Mouse (Mus musculus) limb, embryonic 13.5 days (tissue): Measurements from ENCODE around the gene Ip6k2. TPM values are rescaled to one million over a fixed set of nuclear protein-coding genes. Genes with fewer than 3 reads are reported as not detected.

Source experiments
- ATAC-seq: fragments of 200-750 bp; cut with Nextera tagmentation; 2 replicates; pipeline ENCODE4 v1.8.0; 2017; ENCODE audit warnings: low read depth, moderate number of reproducible peaks, moderate TSS enrichment; ENCODE audit not compliant: low FRiP score
- H3K27ac ChIP-seq: fragments of 300-500 bp; sonication (generic); 2 replicates; pipeline ENCODE4 v1.5.1; 2015; ENCODE audit warnings: inconsistent platforms, mild to moderate bottlenecking, moderate library complexity
- H3K27me3 ChIP-seq: fragments of 300-500 bp; sonication (generic); 2 replicates; pipeline ENCODE4 v1.6.1; 2015; ENCODE audit warnings: mild to moderate bottlenecking, inconsistent platforms
- H3K36me3 ChIP-seq: fragments of 300-500 bp; sonication (generic); 2 replicates; pipeline ENCODE4 v1.6.1; 2015; ENCODE audit warnings: inconsistent platforms, mild to moderate bottlenecking, moderate library complexity
- H3K4me1 ChIP-seq: fragments of 300-500 bp; sonication (generic); 2 replicates; pipeline ENCODE4 v1.6.1; 2015; ENCODE audit warnings: inconsistent platforms
- H3K4me2 ChIP-seq: fragments of 300-500 bp; sonication (generic); replicated peaks from 2 replicates; pipeline ENCODE4 v1.6.1; 2015; ENCODE audit warnings: inconsistent platforms, mild to moderate bottlenecking, moderate library complexity
- H3K4me3 ChIP-seq: fragments of 300-500 bp; sonication (generic); 2 replicates; pipeline ENCODE4 v1.5.1; 2015; ENCODE audit warnings: moderate library complexity, mild to moderate bottlenecking, inconsistent platforms
- H3K9ac ChIP-seq: fragments of 300-500 bp; sonication (generic); 2 replicates; pipeline ENCODE4 v1.6.1; 2015; ENCODE audit warnings: mild to moderate bottlenecking, inconsistent platforms
- H3K9me3 ChIP-seq: fragments of 300-500 bp; sonication (generic); 2 replicates; pipeline ENCODE4 v1.6.1; 2016; ENCODE audit warnings: inconsistent platforms
- WGBS: fragments of 180-500 bp; shearing (Covaris S2); methylation state at CpG from one replicate; pipeline ENCODE4 v1.1.7; 2015; 5-methylcytosine and 5-hydroxymethylcytosine counted together
- polyA plus RNA-seq: library from polyadenylated mRNA; unstranded; fragments of >200 nt; fragmentation: Nextera tagmentation; extraction: Ambion mirVana; gene quantifications from 2 replicates; pipeline ENCODE4 v1.2.1, GENCODE M21; 2015

Gene Ip6k2
- polyA plus RNA-seq, 1 experiment from 2014 or later: 149 TPM

DNA sequence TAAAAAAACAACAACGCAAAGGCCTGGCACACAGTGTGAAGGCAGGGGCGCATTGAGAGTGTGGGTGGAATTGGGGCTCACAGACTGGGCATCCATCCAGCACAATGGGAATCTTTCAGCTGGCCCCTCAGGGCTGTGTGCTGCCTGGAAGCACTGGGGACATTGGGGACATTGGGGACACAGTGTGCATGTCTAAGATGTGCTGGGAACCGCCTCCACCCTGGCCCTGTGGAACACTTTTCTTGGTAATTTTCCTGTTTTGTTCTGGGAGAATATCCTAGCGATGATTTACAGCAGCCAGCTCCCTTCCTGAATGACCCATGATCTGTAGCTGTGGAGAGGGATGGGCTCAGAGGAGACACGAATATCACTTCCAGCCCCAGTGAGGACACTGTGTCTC is 29.2 kb upstream of the Ip6k2 start:
- no peak for ATAC-seq
- Histone ChIP-seq H3K27me3 (no peaks in the 10 kb centered on the region), H3K9me3 (peaks cover 5% of the 10 kb centered on the region; the same call in 1 of the 2 replicates), H3K9ac (no peak overlapping the region), H3K4me2 (no peak overlapping the region), H3K4me1 (no peaks in the 10 kb centered on the region), H3K36me3 (peaks cover 5% of the 10 kb centered on the region; the same call in 1 of the 2 replicates), H3K27ac (no peak overlapping the region), H3K4me3 (no peak overlapping the region)
- 87% methylated on average over 5 of the region's 5 CpGs for WGBS

DNA sequence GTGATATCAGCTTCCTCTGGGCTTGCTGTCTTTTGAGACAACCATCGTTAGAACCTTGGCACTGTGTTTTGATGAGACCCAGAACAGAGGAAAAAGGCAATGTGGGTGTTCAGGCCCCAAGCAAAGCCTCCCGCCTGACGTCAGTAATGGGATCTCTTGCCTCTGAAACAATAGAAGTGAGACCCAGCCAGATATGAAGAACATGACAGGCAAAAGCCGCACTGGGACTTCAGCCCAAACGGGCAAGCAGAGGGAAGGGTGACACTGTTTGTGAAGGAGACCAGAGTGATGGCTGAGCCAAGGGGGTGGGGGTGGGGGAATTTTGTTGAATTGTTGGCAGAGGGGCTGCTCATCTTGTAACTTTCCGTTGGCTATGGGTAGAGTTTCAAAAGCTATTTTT is 26.2 kb upstream of the Ip6k2 start:
- Histone ChIP-seq H3K4me2 (no peak overlapping the region), H3K9ac (no peak overlapping the region), H3K36me3 (no peaks in the 10 kb centered on the region), H3K4me3 (no peak overlapping the region), H3K27ac (no peak overlapping the region), H3K27me3 (no peaks in the 10 kb centered on the region), H3K9me3 (peaks cover 5% of the 10 kb centered on the region; the same call in 1 of the 2 replicates), H3K4me1 (no peaks in the 10 kb centered on the region)
- no peak for ATAC-seq
- 58% methylated on average over 6 of the region's 6 CpGs for WGBS

- Histone ChIP-seq H3K27me3 (no peaks in the 10 kb centered on the region), H3K9me3 (peaks cover 5% of the 10 kb centered on the region; the same call in 1 of the 2 replicates), H3K27ac (no peak overlapping the region), H3K4me2 (no peak overlapping the region), H3K4me1 (no peaks in the 10 kb centered on the region), H3K4me3 (no peak overlapping the region), H3K9ac (no peak overlapping the region), H3K36me3 (no peaks in the 10 kb centered on the region)
- no peak for ATAC-seq
- WGBS: 95% methylated on average over 20 of the region's 20 CpGs
Measured at GRCm38 (mm10) chr9:108759121-108759520, 24.5 kb upstream of the Ip6k2 start.

DNA sequence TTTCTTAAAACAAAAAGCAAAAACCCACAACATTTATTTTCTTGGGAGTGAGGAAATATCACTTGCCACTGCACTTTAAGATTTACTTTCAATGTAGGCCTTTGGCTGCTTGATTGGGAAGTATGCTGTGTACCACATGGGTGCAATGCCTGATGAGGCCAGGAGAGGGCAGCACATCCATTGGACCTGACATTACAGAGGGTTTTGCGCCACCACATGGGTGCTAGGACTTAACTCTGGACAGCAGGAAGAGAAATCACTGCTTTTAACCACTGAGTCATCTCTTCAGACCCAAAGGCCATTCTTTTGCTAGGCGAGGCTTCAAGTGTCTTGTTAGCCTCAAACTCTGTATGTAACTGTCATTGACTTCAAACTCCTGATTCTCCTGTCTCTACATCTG is 23.8 kb upstream of the Ip6k2 start:
- 66% methylated on average over 2 of the region's 2 CpGs for WGBS
- no peak overlapping the region for H3K4me3 ChIP-seq
- peaks cover 5% of the 10 kb centered on the region; the same call in 1 of the 2 replicates for H3K9me3 ChIP-seq
- no peak overlapping the region for H3K9ac ChIP-seq
- no peak for ATAC-seq
- no peak overlapping the region for H3K27ac ChIP-seq
- H3K4me1 ChIP-seq: no peaks in the 10 kb centered on the region
- H3K4me2 ChIP-seq: no peak overlapping the region
- no peaks in the 10 kb centered on the region for H3K27me3 ChIP-seq
- H3K36me3 ChIP-seq: no peaks in the 10 kb centered on the region

- H3K4me3 ChIP-seq: no peak overlapping the region
- no peak overlapping the region for H3K27ac ChIP-seq
- ATAC-seq: no peak
- H3K9me3 ChIP-seq: peaks cover 5% of the 10 kb centered on the region; the same call in 1 of the 2 replicates
- no peaks in the 10 kb centered on the region for H3K4me1 ChIP-seq
- H3K4me2 ChIP-seq: no peak overlapping the region
- H3K9ac ChIP-seq: no peak overlapping the region
- no peaks in the 10 kb centered on the region for H3K36me3 ChIP-seq
- no peaks in the 10 kb centered on the region for H3K27me3 ChIP-seq
Measured at GRCm38 (mm10) chr9:108761561-108761960, 22.0 kb upstream of the Ip6k2 start.

GRCm38 (mm10) chr9:108764971-108765370 is 18.6 kb upstream of the Ip6k2 start:
- Histone ChIP-seq H3K4me2 (no peak overlapping the region), H3K4me3 (no peak overlapping the region), H3K27ac (no peak overlapping the region), H3K9me3 (no peaks in the 10 kb centered on the region), H3K36me3 (no peaks in the 10 kb centered on the region), H3K27me3 (no peaks in the 10 kb centered on the region), H3K9ac (no peak overlapping the region), H3K4me1 (no peaks in the 10 kb centered on the region)
- no peak for ATAC-seq
- WGBS: 76% methylated on average over 10 of the region's 10 CpGs

GRCm38 (mm10) chr9:108776614-108777013 is 7.0 kb upstream of the Ip6k2 start:
- Histone ChIP-seq H3K4me3 (no peak overlapping the region), H3K4me1 (no peaks in the 10 kb centered on the region), H3K27me3 (no peaks in the 10 kb centered on the region), H3K36me3 (no peaks in the 10 kb centered on the region), H3K27ac (no peak overlapping the region), H3K9ac (no peak overlapping the region), H3K4me2 (no peak overlapping the region), H3K9me3 (peaks cover 6% of the 10 kb centered on the region; the same call in 1 of the 2 replicates)
- WGBS: 83% methylated on average over 4 of the region's 4 CpGs
- ATAC-seq: no peak

GRCm38 (mm10) chr9:108777276-108777675 is 6.3 kb upstream of the Ip6k2 start:
- peaks cover 6% of the 10 kb centered on the region; the same call in 1 of the 2 replicates for H3K9me3 ChIP-seq
- H3K9ac ChIP-seq: no peak overlapping the region
- no peaks in the 10 kb centered on the region for H3K36me3 ChIP-seq
- ATAC-seq: no peak
- H3K27ac ChIP-seq: no peak overlapping the region
- H3K4me3 ChIP-seq: no peak overlapping the region
- no peaks in the 10 kb centered on the region; the same call in 1 of the 2 replicates for H3K4me1 ChIP-seq
- no peak overlapping the region for H3K4me2 ChIP-seq
- H3K27me3 ChIP-seq: no peaks in the 10 kb centered on the region
- 74% methylated on average over 4 of the region's 4 CpGs for WGBS

- H3K4me2 ChIP-seq: no peak overlapping the region
- no peaks in the 10 kb centered on the region for H3K9me3 ChIP-seq
- H3K4me1 ChIP-seq: peaks cover 17% of the 10 kb centered on the region
- H3K27me3 ChIP-seq: no peaks in the 10 kb centered on the region
- no peak overlapping the region for H3K4me3 ChIP-seq
- ATAC-seq: no peak
- WGBS: 66% methylated on average over 5 of the region's 5 CpGs
- H3K36me3 ChIP-seq: peaks cover under 1% of the 10 kb centered on the region; the same call in 1 of the 2 replicates
- H3K9ac ChIP-seq: no peak overlapping the region
- no peak overlapping the region for H3K27ac ChIP-seq
Measured at GRCm38 (mm10) chr9:108780959-108781358, 2.6 kb upstream of the Ip6k2 start.

- H3K9ac ChIP-seq: no peak overlapping the region
- 67% methylated on average over 4 of the region's 4 CpGs for WGBS
- peaks cover 7% of the 10 kb centered on the region for H3K36me3 ChIP-seq
- no peak overlapping the region for H3K4me3 ChIP-seq
- ATAC-seq: no peak
- no peak overlapping the region for H3K27ac ChIP-seq
- no peak overlapping the region for H3K4me2 ChIP-seq
- H3K27me3 ChIP-seq: no peaks in the 10 kb centered on the region
- H3K4me1 ChIP-seq: peaks cover 25% of the 10 kb centered on the region
- H3K9me3 ChIP-seq: no peaks in the 10 kb centered on the region
Measured at GRCm38 (mm10) chr9:108781891-108782290, 1.7 kb upstream of the Ip6k2 start.

DNA sequence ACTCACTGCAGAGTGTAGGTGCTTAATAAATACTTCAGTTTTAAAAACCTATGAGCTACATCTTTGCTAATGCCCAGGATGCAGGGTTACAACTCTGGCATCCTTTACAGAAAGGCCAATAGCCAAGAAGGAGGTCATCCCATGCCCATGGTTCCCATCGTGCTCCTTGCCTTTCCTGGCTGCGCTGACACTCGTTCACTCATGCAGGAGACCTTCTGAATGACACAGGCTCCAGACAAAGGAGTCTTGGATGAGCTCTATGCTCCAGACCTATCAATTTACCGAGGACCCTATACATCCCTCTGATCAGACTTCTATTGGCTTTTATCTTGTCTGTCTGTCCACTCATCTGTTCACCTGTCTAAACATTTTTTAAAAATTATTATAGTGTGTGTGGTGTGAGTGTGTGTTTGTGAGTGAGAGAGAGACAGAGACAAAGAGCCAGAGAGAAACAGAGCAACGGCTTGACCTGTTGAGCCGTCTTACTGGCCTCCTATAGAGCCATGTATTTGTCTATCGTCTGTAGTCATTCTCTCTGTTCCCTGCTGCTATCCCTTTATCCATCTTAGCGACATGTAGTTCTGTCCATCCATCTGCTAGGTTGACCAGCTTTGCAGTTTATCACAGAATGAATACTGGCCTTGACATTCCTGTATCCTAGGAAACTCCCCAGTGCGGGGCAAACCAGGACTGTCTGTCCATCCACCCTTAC is 604 bp upstream of the Ip6k2 start:
- ATAC-seq: no peak; the same call in 1 of the 2 replicates
- no peaks in the 10 kb centered on the region for H3K27me3 ChIP-seq
- peaks cover 36% of the 10 kb centered on the region for H3K4me1 ChIP-seq
- H3K4me2 ChIP-seq: peak overlapping the region; percentile 71
- H3K27ac ChIP-seq: no peak overlapping the region; the same call in 1 of the 2 replicates
- H3K9me3 ChIP-seq: no peaks in the 10 kb centered on the region
- 34% methylated on average over 9 of the region's 9 CpGs for WGBS
- H3K4me3 ChIP-seq: peak overlapping the region; percentile 64
- H3K9ac ChIP-seq: peak overlapping the region; percentile 91
- peaks cover 12% of the 10 kb centered on the region for H3K36me3 ChIP-seq

DNA sequence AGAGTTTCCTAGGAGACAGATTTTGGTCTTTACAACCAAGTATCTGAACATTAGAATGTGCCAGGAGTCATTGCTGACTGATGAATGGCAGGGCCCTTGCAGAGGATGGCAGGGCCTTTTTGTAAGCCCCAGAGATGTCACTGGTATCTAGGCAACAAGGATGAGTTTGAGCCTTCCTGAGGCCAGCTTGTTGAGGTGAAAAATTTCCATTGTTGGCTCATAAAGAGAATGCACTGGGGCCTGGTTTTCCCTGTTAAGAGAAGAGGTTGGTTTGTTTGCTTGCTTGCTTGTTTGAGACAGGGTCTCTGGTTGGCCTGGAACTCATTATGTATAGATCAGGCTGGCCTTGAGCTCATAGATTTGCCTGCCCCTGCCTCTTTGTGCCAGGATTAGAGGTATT is 1.8 kb downstream of the Ip6k2 start:
- no peak overlapping the region for H3K27ac ChIP-seq
- peaks cover 56% of the 10 kb centered on the region for H3K4me1 ChIP-seq
- H3K27me3 ChIP-seq: no peaks in the 10 kb centered on the region
- H3K36me3 ChIP-seq: peaks cover 19% of the 10 kb centered on the region
- peak overlapping the region; percentile 91 for H3K9ac ChIP-seq
- peak overlapping the region; percentile 76 for H3K4me2 ChIP-seq
- ATAC-seq: no peak
- peak overlapping the region; percentile 64 for H3K4me3 ChIP-seq
- H3K9me3 ChIP-seq: no peaks in the 10 kb centered on the region

DNA sequence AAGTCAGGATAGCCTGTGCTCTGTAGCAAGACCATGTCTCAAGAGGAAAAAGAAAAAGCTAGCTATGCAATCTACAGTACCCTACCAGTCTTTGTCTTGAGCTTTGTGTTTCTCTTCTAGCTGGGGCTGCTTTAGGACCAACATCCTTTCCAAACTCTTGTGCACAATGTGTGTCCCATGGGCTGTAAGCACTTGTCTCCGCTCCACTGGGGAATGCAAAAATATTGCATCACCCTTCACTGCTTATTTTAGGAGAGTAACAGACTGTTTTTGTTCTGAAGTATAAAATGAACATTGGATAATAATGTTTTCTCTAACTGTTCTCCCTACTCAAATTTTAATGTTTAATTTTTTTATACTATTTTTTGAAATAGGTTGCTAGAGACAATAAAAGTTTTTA is 2.9 kb downstream of the Ip6k2 start:
- Histone ChIP-seq H3K4me2 (peak overlapping the region; percentile 76), H3K9me3 (no peaks in the 10 kb centered on the region), H3K9ac (no peak overlapping the region), H3K4me1 (peaks cover 66% of the 10 kb centered on the region), H3K27me3 (no peaks in the 10 kb centered on the region), H3K4me3 (peak overlapping the region; percentile 64), H3K27ac (no peak overlapping the region), H3K36me3 (peaks cover 19% of the 10 kb centered on the region)
- no peak for ATAC-seq
- WGBS: 89% methylated on average over 1 of the region's 1 CpGs
